Mouse (Mus musculus) embryonic stem cell, embryonic (primary cell): ENCODE measurements at regions not wholly inside any gene's neighbourhood (a gene's known extent, or its start where the extent isn't known, plus 50 kb on each side); places are given as distances from the start of the nearest gene placed in this dataset.

ENCODE experiments used
- CTCF ChIA-PET, 4 experiments: fragments of 300-600 bp in 2 of 4; fragments of 350-600 bp in 2 of 4; sonication (Branson Sonifier 250); formaldehyde crosslinking; loops; one replicate each; lab custom pipeline; 2022; ENCODE audit warnings: inconsistent platforms in 2 of 4; lab: Charles Lee
- POLR2A ChIA-PET, 4 experiments: fragments of 300-600 bp in 2 of 4; fragments of 350-600 bp in 2 of 4; sonication (Branson Sonifier 250); formaldehyde crosslinking; loops; one replicate each; lab custom pipeline; 2022; ENCODE audit warnings: antibody characterized with exemption in 4 of 4, inconsistent platforms in 1 of 4; lab: Charles Lee

GRCm38 (mm10) chr8:11145251-11145650 is 137.0 kb upstream of the Irs2 start:
- ChIA-PET CTCF (no interaction called here), POLR2A (interaction anchor here in 1 of 4 experiments (0.5 kb wide), 1 partner anchor 276 kb away, joined by 3 read pairs; no protein-coding TSS in a partner anchor)

GRCm38 (mm10) chr8:11140566-11140965 is 132.3 kb upstream of the Irs2 start:
- ChIA-PET CTCF (no interaction called here), POLR2A (no interaction called here)

- CTCF ChIA-PET = no interaction called here
- POLR2A ChIA-PET = no interaction called here
Measured at GRCm38 (mm10) chr8:11139294-11139693, 131.0 kb upstream of the Irs2 start.

GRCm38 (mm10) chr8:11138302-11139020 is 130.2 kb upstream of the Irs2 start:
- ChIA-PET CTCF (interaction anchor here in 1 of 4 experiments (0.6 kb wide), 1 partner anchor 1789 kb away, joined by 4 read pairs; no protein-coding TSS in a partner anchor), POLR2A (no interaction called here)

- ChIA-PET CTCF (no interaction called here), POLR2A (no interaction called here)
Measured at GRCm38 (mm10) chr8:11136566-11136965, 128.3 kb upstream of the Irs2 start.

GRCm38 (mm10) chr8:11135135-11135534 is 126.9 kb upstream of the Irs2 start:
- CTCF ChIA-PET = no interaction called here

GRCm38 (mm10) chr8:11134562-11134961 is 126.3 kb upstream of the Irs2 start:
- POLR2A ChIA-PET = no interaction called here
- CTCF ChIA-PET = interaction anchor here in 1 of 4 experiments (0.6 kb wide), 1 partner anchor 562 kb away, joined by 3 read pairs; no protein-coding TSS in a partner anchor

More at GRCm38 (mm10) chr8:11135135-11135534, 126.9 kb upstream of the Irs2 start:
- POLR2A ChIA-PET = no interaction called here

GRCm38 (mm10) chr8:11119030-11119634 is 110.9 kb upstream of the Irs2 start:
- POLR2A ChIA-PET = interaction anchor here in 1 of 4 experiments (0.6 kb wide), 1 partner anchor 1768 kb away, joined by 4 read pairs; no protein-coding TSS in a partner anchor

GRCm38 (mm10) chr8:11116534-11116933 is 108.3 kb upstream of the Irs2 start:
- ChIA-PET POLR2A (interaction anchor here in 1 of 4 experiments (1.2 kb wide), 1 partner anchor 10 kb away, joined by 4 read pairs; no protein-coding TSS in a partner anchor), CTCF (no interaction called here)

More at GRCm38 (mm10) chr8:11119030-11119634, 110.9 kb upstream of the Irs2 start:
- CTCF ChIA-PET = interaction anchor here in 1 of 4 experiments (0.6 kb wide), 2 partner anchors 69 to 557 kb away, joined by 4 to 7 read pairs; no protein-coding TSS in a partner anchor

GRCm38 (mm10) chr8:11115210-11115609 is 107.0 kb upstream of the Irs2 start:
- CTCF ChIA-PET = no interaction called here
- POLR2A ChIA-PET = interaction anchor here in 1 of 4 experiments (0.6 kb wide), 1 partner anchor 110 kb away, joined by 3 read pairs; no protein-coding TSS in a partner anchor

GRCm38 (mm10) chr8:11114531-11114930 is 106.3 kb upstream of the Irs2 start:
- CTCF ChIA-PET = no interaction called here

GRCm38 (mm10) chr8:11112908-11113532 is 104.8 kb upstream of the Irs2 start:
- ChIA-PET CTCF (no interaction called here), POLR2A (no interaction called here)

More at GRCm38 (mm10) chr8:11114531-11114930, 106.3 kb upstream of the Irs2 start:
- POLR2A ChIA-PET = no interaction called here

- ChIA-PET POLR2A (no interaction called here), CTCF (no interaction called here)
Measured at GRCm38 (mm10) chr8:11111987-11112386, 103.7 kb upstream of the Irs2 start.

GRCm38 (mm10) chr8:11107435-11107834 is 99.2 kb upstream of the Irs2 start:
- CTCF ChIA-PET = no interaction called here
- POLR2A ChIA-PET = no interaction called here

- POLR2A ChIA-PET = interaction anchor here in 1 of 4 experiments (0.5 kb wide), 1 partner anchor 717 kb away, joined by 5 read pairs; no protein-coding TSS in a partner anchor
- CTCF ChIA-PET = no interaction called here
Measured at GRCm38 (mm10) chr8:11107021-11107420, 98.8 kb upstream of the Irs2 start.

GRCm38 (mm10) chr8:11103745-11104607 is 95.7 kb upstream of the Irs2 start:
- CTCF ChIA-PET = no interaction called here
- POLR2A ChIA-PET = no interaction called here

GRCm38 (mm10) chr8:11100310-11100709 is 92.1 kb upstream of the Irs2 start:
- ChIA-PET POLR2A (no interaction called here), CTCF (no interaction called here)

- POLR2A ChIA-PET = no interaction called here
- CTCF ChIA-PET = interaction anchor here in 1 of 4 experiments (0.6 kb wide), 1 partner anchor 99 kb away, joined by 3 read pairs; no protein-coding TSS in a partner anchor
Measured at GRCm38 (mm10) chr8:11099591-11099855, 91.3 kb upstream of the Irs2 start.
